Mouse (Mus musculus) bone marrow, adult 2 months (tissue): ENCODE results near the gene Csrnp3.

ENCODE experiments used
- CTCF ChIP-seq: fragments of 200-500 bp; IDR thresholded peaks from 2 replicates; pipeline ENCODE4 v1.5.1; 2011; ENCODE audit warnings: low read length, control low read depth; ENCODE audit not compliant: control insufficient read depth, insufficient read depth
- POLR2A ChIP-seq: fragments of 200-500 bp; IDR thresholded peaks from 2 replicates; pipeline ENCODE4 v1.6.1; 2011; ENCODE audit warnings: low read depth, mild to moderate bottlenecking, control low read depth, low read length, borderline replicate concordance; ENCODE audit not compliant: control insufficient read depth

DNA sequence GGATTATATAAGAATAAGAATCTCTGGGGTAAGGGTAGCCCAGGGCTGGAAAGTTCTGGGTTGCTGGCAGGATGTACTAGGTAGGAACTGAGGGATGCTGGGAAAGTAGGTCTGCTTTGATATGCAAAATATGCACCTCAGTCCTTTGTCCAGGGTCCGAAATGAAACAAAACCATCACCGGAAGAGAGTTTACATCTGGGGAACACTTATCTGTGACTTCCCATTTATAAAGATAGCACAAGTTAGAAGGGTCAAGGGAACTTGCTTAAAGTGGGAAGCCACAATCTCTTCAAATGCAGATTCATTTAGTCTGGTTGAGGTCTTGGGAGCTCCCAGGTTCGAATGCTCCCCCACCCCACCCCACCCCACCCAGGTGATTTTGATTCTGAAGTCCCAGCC, 4.0 kb upstream of the Csrnp3 start:
- TF ChIP-seq CTCF = no peak
- no peak for TF ChIP-seq POLR2A
